Mouse (Mus musculus) lung, adult 2 months (tissue): ENCODE measurements at regions not wholly inside any gene's neighbourhood (a gene's known extent, or its start where the extent isn't known, plus 50 kb on each side); places are given as distances from the start of the nearest gene placed in this dataset.

Experiments
- CTCF ChIP-seq: fragments of 200-500 bp; IDR thresholded peaks from 2 replicates; pipeline ENCODE4 v1.5.1; 2011; ENCODE audit warnings: mild to moderate bottlenecking, low read length, control low read depth; ENCODE audit not compliant: insufficient read depth
- POLR2A ChIP-seq: fragments of 200-500 bp; IDR thresholded peaks from 2 replicates; pipeline ENCODE4 v1.6.1; 2011; ENCODE audit warnings: low read depth, mild to moderate bottlenecking, control low read depth, low read length, borderline replicate concordance; ENCODE audit errors: extremely low read depth

DNA sequence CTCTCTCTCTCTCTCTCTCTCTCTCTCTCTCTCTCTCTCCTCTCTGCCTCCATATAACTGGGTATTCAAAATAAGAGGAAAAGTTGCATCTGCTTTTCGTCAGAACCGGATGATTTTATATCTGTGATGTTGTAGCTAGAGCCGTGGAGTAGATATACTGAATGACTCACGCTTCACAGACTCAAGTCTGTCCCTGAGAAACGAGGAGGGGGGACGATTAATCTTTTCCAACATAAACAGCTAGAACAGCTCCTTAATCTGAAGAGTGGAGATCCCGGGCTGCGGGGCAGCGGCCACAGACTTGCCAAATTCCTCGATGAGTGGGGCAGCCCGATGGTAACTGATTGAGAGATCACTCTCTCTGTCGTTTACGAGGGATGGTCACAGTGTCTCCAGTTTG lies 60.5 kb upstream of the Ankrd55 start:
- no peak for TF ChIP-seq CTCF
- TF ChIP-seq POLR2A: no peak
